Mouse (Mus musculus): ENCODE results near the gene Zfp575. TPM values are rescaled to one million over a fixed set of nuclear protein-coding genes. Genes with fewer than 3 reads are reported as not detected.

Zfp575 gene
- total RNA-seq, 2 experiments from 2014 or later, result 0.75 TPM; not detected in 1

DNA sequence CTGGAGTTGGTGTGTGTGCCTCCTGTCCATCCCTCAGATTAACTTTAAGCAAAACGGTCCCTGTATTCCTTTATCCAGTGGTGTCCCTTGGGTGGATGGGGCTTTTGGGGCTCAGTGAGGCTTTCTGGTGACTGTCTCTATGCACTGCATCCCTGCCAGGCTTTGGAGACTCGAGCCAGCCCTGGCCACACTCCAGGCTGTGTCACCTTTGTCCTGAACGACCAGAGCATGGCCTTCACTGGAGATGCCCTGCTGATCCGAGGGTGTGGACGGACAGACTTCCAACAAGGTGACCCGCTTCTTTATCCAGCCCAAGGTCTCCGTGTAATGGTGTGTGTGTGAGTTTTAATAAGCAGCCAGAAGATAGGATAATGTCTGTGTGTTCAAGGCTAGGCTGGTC, 18.6 kb upstream of the Zfp575 start:
- ATAC-seq (replicated peaks; ENCODE audit: poor library complexity, severe bottlenecking), result no peak

DNA sequence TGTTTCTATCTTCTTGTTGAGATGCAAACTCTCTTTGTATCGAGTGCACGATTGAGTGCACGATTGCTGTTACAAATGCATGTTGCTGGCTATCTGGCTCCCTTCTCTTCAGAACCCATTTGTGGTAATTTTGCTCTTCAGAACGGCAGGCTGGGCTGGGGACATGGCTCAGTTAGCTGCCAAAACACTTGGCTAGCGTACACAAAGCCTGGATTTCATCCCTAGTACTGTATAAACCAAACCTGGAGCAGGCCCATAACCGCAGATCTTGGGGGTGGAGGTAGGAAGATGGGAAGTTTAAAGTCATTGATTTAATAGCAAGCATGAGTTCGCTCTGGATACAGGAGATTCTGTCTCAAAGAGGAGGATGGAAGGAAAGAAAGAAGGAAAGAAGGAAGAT, 18.1 kb upstream of the Zfp575 start:
- no peak for ATAC-seq (replicated peaks; ENCODE audit: poor library complexity, severe bottlenecking)

DNA sequence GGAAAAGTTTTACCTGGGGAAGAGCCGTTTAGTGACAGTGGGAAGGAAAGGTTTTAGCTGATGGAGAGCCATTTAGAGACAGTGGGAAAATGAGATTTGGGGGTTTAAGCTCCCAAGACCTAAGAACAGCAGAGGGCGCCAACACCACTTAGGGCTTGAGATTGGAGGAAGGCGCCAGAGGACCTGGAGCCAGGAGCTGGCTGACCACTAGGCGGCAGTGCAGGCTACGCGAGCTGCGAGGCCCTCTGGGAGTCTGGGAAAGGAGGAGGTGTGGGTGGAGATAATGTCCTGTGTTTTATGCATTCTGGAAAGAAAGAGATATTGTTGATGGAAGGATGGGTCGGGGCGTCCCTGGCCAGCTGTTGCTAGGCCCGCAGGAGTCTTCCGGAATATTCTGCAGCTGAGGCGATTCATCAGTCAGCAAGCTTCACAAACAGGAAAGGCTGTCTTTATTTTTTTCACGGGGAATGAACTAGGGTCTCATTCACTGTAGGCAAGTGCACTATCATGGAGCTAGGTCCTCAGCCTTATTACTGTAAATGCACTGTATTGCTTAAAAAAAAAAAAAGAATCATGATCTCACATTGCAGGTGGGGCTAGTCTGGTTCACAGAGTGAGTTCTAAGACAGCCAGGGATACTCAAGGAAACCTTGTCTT, 13.6 kb upstream of the Zfp575 start:
- peak; percentile 97 for ATAC-seq (replicated peaks; ENCODE audit: poor library complexity, severe bottlenecking)

DNA sequence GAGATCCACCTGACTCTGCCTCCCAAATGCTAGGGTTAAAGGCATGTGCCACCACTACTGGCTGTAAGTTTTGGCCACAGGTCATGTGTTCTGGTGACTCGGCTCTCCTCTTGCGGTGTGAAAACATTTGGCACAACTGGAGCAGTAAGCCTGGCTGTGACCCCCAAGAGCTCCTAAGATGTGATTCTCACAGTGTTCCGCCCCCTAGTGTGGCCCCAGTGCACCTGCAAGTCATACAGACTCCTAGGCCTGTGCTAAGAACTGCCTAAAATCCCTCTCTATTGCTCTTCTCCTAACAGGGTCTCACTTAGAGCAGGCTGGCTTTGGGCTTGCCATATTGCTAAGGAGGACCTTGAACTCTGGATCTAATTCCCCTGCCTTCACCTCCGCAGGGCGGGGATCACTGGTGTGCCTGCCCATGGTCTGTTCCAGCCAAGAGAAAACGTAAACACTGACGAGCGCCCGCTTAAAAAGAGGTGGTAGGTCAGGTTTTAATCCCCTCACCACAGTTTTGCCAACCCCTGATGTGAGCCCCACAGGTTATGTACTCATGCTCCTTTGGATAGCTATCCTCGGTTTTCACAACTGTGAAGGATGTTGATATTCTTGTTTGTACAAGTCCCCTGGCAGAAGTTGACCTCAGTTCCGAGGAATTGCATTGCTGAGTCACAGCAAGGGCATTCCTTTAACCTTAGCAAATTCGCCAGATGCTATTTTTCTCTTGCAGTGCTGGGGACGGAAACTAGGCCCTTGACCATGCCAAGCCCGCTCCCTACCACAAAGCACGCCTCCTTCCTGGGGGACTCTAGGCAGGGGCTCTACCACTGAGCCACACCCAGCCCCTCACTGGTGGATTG, 12.0 kb upstream of the Zfp575 start:
- ATAC-seq (replicated peaks; ENCODE audit: poor library complexity, severe bottlenecking), result no peak

DNA sequence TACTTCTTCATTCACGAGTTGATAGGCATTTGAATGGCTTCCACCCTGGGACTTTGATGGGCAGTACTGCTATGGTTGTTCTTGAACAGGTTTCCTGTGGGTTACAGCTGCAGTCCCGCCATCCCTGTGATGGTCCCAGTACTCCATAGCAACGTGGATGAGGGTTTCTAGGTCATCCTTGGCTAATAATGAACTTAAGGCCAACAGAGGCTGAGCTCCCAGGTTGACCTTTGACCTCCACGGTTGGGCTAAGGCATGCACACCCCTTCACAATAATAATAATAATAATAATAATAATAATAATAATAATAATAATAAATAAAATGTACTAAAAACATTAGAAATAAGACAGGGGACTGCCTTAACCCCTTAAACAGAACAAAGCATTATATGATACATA, 10.7 kb upstream of the Zfp575 start:
- ATAC-seq (replicated peaks; ENCODE audit: poor library complexity, severe bottlenecking), result no peak

DNA sequence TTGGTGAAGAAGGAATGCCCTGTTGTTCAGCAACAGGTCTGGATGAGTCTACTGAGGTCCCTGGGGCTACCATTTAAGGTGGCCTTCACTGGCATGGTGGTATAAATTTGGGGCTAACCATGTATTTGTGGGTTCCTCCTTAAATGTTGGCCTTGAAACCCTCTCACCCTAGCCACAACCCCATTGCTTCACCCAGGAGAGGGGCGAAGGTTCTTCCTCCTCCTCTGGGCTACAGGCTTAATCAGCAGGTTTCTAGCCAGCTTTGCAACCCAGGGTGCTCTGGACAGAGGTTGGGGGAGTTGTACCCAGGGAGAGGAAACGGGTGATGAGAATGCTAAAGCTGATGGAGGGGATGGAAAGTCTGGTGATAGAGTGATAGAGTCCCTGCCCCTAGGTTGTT, 8.0 kb upstream of the Zfp575 start:
- ATAC-seq (replicated peaks; ENCODE audit: poor library complexity, severe bottlenecking), result peak; percentile 75

DNA sequence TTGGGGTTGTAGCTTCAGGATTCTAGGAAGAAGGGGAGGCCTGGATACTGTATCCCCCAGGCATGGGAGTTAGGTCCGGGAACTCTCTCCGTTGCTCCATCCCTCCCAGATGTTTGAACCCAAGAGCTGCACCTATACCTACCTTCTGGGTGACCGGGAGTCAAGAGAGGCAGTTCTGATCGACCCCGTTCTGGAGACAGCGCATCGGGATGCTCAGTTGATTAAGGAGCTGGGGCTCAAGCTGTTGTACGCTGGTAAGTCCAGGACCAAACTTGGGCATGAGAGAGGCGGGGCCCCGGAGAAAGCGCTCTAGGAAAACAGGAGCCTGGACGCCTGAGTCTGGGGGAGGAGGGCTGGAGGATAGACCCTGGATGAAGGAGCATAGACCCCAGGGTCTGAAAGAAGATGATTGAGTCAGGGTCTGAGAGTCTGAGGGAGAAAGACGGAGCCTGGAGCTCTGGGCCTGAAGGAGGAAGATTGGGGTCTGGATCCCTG, 6.9 kb upstream of the Zfp575 start:
- ATAC-seq (replicated peaks; ENCODE audit: poor library complexity, severe bottlenecking), result no peak

DNA sequence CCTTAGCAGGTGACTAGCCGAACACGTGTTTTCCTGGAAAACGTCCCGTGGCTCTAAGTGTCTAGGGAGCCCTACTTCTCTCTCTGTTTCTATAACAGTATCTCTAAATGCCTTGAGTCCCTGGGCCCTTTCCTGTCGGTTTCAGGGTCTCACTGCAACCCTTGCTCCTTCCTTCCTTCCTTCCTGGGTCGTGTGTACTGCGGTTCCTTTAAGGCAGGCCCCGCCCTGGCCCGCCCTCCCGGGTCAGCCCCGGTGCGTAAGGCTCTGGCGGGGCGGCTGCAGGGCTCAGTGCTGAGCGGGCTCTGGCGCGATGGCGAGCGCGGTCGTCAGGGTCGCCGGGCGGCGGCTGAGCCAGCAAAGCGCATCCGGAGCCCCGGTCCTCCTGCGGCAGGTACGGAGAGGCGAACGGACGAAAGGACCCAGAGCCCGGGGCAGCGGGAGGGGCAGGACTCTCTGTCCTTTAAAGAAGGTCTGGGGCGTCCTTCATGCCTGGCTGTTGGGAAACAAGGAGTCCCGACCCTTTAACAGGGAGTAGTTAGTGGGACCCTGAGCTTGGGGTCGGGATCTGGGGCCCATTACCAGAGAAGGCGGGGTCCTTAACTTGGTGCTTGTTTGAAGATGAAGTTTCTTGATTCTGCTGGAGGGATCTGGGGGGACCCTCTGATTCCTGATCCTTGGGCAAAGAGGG, 6.3 kb upstream of the Zfp575 start:
- peak; percentile 70 for ATAC-seq (replicated peaks; ENCODE audit: poor library complexity, severe bottlenecking)

DNA sequence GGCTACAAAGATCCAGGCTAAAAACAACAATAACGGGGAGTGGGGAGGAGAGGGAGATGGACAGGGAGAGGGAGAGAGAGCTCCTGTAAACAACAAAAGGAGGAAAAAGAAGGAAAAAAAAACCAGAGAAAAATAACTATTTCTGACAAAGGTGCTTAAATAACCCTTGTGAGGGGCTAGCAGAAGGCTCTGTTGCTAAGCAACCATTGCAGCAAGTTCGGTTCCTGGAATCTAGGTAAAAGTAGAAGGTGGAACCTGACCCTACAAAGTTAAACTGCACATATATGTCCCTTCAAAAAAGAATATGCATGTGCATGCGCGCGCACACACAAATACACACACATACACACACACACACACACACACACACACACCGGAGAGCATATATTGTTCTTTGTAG, 5.3 kb upstream of the Zfp575 start:
- ATAC-seq (replicated peaks; ENCODE audit: poor library complexity, severe bottlenecking), result no peak

DNA sequence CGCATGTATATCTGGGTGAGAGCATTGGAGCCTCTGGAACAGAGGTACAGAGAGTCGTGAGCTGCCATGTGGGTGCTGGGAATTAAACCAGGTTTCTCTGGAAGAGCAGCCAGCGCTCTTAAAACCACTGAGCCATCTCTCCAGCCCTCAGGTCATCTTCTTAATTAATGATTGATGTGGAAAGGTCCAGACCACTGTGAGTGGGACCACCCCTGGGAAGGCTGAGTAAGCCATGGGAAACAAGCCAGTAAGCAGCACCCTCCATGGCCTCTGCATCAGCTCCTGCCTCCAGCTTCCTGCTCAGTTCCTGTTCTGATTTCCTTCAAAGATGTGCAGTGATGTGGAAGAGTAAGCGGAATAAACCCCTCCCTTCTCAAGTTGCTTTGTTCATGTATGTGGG, 4.7 kb upstream of the Zfp575 start:
- no peak for ATAC-seq (replicated peaks; ENCODE audit: poor library complexity, severe bottlenecking)

DNA sequence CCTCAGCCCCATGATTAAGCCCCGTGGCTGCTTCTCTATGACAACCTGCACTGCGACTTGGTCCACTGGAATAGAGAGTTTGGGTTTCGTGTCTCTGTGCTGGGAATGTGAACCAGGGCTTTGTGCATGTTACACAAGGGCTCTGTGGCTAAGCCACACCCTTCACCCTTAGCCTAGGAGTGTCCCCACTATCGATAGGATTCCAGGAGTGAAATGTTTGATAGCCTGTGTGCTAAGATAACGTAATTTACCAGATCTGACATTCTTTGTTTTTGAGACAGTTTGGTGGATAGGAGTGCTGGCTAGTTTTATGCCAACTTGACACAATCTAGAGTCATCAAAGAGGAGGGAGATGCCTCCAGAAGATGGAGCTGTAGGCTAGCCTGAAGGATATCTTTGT, 4.3 kb upstream of the Zfp575 start:
- no peak for ATAC-seq (replicated peaks; ENCODE audit: poor library complexity, severe bottlenecking)

DNA sequence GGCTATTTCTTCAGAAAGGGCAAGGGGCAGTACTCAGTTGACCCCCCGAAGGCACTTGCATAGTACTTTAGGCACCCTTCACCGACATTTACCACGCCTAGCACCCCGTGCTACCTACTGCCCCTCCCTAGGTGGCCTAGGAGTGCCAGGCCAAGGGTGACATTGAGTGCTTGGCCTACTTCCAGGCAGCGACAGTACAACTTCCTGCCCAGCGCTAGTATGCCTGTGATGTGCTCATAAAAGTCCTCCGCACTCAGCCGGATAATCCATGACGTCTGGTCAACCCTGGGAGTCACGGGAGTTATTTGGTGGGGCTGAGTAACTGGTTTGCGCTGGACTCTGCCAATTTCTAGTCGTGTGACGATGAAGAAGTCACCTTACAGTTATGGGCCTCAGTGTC, 895 bp upstream of the Zfp575 start:
- ATAC-seq (replicated peaks; ENCODE audit: poor library complexity, severe bottlenecking), result peak; percentile 30

DNA sequence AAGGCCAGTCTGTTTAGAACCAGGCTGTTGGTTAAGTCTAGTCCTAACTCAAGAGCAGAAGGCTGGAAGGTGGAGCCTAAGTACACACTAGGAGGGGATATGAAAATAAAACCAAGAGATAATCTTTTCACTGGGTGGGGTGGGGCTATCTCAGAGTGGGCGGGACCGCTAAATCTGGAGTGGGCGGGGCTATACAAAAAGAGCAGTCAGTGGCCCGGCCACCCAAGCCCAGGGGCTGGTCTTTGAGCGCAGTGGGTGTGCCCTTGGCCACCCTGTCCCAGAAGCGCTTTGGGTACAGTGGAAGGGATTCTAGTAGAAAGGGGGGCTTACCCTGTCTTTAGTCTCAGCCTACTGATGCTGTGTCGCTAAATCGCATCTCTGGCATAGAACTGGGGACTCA, 613 bp downstream of the Zfp575 start:
- ATAC-seq (replicated peaks; ENCODE audit: poor library complexity, severe bottlenecking), result peak; percentile 81

DNA sequence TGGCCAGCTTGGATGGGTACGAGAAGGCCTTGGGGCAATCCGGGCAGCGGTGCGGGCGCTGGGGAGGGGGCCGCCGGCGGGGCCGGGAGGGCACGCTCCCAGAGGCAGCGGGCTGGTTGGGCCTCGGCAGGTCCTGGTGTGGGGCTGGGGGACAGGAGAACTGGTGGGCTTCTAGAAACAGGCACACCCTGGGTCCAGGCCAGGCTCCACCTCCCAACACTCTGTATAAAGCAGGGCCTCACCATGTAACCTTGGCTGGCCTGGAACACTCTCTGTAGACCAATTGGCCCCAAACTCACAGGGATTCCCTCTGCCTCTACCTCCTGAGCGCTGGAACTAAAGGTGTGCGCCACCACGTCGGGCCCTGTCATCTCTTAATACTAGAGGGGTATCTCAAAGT, 1.4 kb downstream of the Zfp575 start:
- no peak for ATAC-seq (replicated peaks; ENCODE audit: poor library complexity, severe bottlenecking)

DNA sequence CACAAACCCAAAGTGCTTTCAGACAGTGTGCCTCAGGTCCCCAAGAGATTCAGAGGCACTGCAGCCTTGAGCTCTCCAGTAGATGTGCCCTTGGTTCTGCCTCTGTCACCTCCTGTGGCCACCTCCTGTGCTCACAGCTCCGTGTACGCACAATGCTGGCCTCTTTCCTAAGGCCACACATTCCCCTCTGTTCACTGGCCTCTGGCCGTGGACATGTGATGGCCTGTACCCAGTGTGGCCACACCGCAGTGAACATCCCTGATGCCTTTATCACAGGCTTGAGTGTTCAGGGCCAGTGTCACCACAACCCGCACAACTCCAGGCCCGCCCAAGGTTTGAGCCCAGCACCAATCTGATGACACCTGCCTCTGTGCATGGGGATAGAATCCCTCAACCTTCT, 2.6 kb downstream of the Zfp575 start:
- ATAC-seq (replicated peaks; ENCODE audit: poor library complexity, severe bottlenecking), result no peak

DNA sequence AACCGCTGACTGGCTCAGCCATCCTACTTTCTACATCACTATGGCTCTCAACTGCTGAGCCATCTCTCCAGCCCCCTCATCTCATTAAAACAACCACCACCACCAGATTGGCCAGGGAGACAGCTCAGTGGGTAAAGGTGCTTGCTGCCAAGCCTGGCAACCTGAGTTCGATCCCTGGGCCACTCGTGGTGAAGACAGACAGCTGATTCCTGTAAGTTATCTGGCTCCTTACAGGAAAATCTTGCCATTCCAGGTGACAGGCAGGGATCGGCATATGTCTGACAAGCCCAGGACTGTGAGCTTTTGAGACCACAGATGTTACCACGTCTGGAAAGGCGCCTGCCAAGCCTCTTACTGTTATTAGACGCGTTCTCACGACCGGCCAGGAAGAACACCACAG, 9.6 kb downstream of the Zfp575 start:
- no peak for ATAC-seq (replicated peaks; ENCODE audit: poor library complexity, severe bottlenecking)

DNA sequence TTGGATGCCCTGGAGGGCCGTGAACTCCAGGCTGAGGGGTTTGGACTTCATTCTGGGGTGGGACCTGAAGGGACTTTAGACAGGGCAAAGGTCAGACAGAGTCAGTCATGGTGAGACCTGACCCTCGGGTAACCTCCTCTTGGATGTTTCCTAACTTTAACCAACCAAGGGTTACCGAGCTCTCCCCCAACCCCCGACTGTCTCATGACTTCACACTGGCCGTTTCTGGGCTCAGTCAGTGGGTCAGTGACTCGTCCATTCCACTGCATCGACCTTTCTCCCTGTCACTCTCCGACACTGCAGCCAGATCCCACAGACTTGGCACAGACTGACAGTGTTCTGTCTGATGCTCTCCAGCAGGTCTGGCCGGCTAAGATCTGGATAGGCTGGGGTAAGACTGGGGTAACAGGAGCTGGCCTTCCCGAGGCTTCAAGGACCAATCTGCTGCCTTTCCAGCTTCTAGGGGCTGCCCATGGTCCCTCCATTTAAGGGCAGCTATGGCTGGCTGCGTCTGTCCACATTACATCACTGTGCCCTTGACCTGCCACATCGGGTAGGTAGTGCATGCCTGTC, 13.1 kb downstream of the Zfp575 start:
- ATAC-seq (replicated peaks; ENCODE audit: poor library complexity, severe bottlenecking), result no peak

DNA sequence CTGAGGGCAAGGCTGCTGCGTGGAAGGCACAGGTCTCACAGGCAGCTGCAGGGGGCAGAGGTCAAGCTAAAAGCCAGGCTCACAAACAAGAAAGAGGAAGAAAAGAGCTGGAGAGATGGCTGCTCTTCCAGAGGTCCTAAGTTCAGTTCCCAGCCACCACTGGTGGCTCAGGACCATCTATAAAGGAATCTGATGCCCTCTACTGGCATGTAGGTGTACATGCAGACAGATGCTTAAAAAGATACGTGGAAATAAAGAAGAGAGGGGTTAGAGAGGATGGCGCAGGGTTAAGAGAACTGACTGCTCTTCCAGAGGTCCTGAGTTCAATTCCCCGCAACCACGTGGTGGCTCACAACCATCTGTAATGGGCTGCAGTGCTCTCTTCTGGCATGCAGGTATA, 15.0 kb downstream of the Zfp575 start:
- peak; percentile 49 for ATAC-seq (replicated peaks; ENCODE audit: poor library complexity, severe bottlenecking)

DNA sequence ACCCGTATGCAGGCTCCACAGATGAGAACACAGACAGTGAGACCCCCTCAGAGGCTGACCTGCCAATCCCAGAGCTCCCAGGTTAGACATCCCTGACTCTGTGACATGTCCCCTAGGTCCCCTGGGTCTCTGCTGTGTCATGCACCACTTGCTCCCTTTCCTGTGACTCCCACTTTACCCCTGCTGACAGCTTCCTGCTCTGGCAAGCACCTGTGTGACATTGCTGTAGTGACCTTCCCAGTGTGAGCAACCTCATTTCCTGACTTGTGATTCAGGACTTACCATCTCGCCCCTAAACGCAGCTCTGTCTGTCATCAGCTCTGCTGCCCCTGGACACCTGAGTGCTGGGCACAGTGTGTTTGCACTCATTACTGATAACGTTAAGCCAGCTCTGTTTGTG, 16.4 kb downstream of the Zfp575 start:
- no peak for ATAC-seq (replicated peaks; ENCODE audit: poor library complexity, severe bottlenecking)

DNA sequence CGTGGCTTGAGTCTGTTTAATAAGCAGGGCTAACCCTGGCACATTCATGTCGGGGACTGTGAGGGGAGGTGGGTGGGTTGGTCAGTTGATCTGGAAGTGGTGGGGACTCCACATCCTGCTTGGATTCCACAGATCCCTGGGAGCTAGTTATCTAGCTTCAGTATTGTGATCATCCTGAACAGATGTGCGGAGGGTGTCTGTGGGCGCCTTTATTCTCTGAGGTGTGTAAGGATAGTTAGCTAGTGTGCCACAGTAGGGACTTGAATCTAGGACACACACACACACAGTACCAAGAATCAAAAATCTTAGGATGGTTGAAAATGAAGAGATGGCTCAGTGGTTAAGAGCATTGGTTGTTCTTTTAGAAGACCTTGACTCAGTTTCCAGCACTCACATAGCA, 18.9 kb downstream of the Zfp575 start:
- no peak for ATAC-seq (replicated peaks; ENCODE audit: poor library complexity, severe bottlenecking)

DNA sequence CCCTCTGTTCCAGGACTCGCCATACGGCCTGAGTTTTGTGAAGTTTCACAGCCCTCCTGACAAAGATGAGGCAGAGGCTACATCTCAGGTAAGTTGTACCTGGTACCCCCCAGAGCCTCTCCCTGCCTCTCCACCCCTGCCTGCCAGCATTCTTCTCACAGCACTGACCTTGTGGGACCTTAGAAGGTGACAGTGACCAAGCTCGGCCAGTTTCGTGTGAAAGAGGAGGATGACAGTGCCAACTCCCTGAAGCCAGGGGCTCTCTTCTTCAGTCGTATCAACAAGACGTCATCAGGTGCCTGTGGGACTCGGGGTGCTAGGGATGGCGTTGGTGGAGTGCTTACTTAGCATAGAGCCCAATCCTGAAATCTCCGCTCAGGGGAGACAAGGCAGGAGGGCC, 21.2 kb downstream of the Zfp575 start:
- ATAC-seq (replicated peaks; ENCODE audit: poor library complexity, severe bottlenecking), result no peak

Data from granulocyte monocyte progenitor cell, adult 5-6 weeks (primary cell).